Mouse (Mus musculus) lung, adult 2 months (tissue): Measurements from ENCODE around the gene Ambra1.

ENCODE experiments used
- CTCF ChIP-seq: fragments of 200-500 bp; IDR thresholded peaks from 2 replicates; pipeline ENCODE4 v1.5.1; 2011; ENCODE audit warnings: mild to moderate bottlenecking, low read length, control low read depth; ENCODE audit not compliant: insufficient read depth
- POLR2A ChIP-seq: fragments of 200-500 bp; IDR thresholded peaks from 2 replicates; pipeline ENCODE4 v1.6.1; 2011; ENCODE audit warnings: low read depth, mild to moderate bottlenecking, control low read depth, low read length, borderline replicate concordance; ENCODE audit errors: extremely low read depth

DNA sequence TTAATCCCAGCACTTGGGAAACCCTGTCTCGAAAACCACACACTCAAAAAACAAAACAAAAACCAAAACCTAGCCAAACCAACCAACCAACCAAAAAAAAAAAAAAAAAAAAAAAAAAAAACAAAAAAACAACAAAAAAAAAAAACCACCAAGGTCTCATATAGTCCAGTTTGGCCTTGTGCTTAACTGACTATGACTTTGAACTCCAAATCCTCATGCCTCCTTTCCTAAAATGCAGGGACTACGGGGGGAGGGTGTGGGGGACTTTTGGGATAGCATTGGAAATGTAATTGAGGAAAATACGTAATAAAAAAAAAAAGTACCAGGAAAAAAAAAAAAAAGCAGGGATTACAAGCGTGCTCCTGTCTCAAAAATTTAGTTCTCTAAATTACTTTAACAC is 363 bp upstream of the Ambra1 start:
- TF ChIP-seq CTCF (no peak), POLR2A (no peak)
